Mouse (Mus musculus) neural tube, embryonic 14.5 days (tissue): Measurements from ENCODE around the gene Cyb561d2. TPM values are rescaled to one million over a fixed set of nuclear protein-coding genes. Genes with fewer than 3 reads are reported as not detected.

ENCODE experiments used
- ATAC-seq: fragments of 200-750 bp; cut with Nextera tagmentation; 2 replicates; pipeline ENCODE4 v1.8.0; 2017; ENCODE audit warnings: low read depth, mild to moderate bottlenecking, moderate TSS enrichment, moderate library complexity
- H3K27ac ChIP-seq: fragments of 300-500 bp; sonication (generic); 2 replicates; pipeline ENCODE4 v1.5.1; 2014; ENCODE audit warnings: low read depth, mild to moderate bottlenecking, control low read depth, low read length, moderate library complexity, mixed read lengths
- H3K27me3 ChIP-seq: fragments of 300-500 bp; sonication (generic); 2 replicates; pipeline ENCODE4 v1.6.1; 2014; ENCODE audit warnings: low read length; ENCODE audit not compliant: control insufficient read depth, insufficient read depth
- H3K36me3 ChIP-seq: fragments of 300-500 bp; sonication (generic); 2 replicates; pipeline ENCODE4 v1.6.1; 2014; ENCODE audit warnings: low read length, mixed read lengths; ENCODE audit not compliant: control insufficient read depth, insufficient read depth
- H3K4me1 ChIP-seq: fragments of 300-500 bp; sonication (generic); 2 replicates; pipeline ENCODE4 v1.6.1; 2014; ENCODE audit warnings: low read length; ENCODE audit not compliant: control insufficient read depth, insufficient read depth
- H3K4me2 ChIP-seq: fragments of 300-500 bp; sonication (generic); 2 replicates; pipeline ENCODE4 v1.6.1; 2014; ENCODE audit warnings: mild to moderate bottlenecking, low read depth, low read length, control low read depth
- H3K4me3 ChIP-seq: fragments of 300-500 bp; sonication (generic); 2 replicates; pipeline ENCODE4 v1.5.1; 2014; ENCODE audit warnings: low read depth, low read length, control low read depth, mixed read lengths
- H3K9ac ChIP-seq: fragments of 300-500 bp; sonication (generic); replicated peaks from 2 replicates; pipeline ENCODE4 v1.6.1; 2014; ENCODE audit warnings: low read depth, mild to moderate bottlenecking, control low read depth, low read length, mixed read lengths
- H3K9me3 ChIP-seq: fragments of 300-500 bp; sonication (generic); 2 replicates; pipeline ENCODE4 v1.6.1; 2016; ENCODE audit warnings: low read length; ENCODE audit not compliant: control insufficient read depth
- WGBS: fragments of 180-500 bp; shearing (Covaris S2); extraction: QIAGEN DNeasy Blood & Tissue Kit; methylation state at CpG from one replicate; pipeline ENCODE4 v1.1.7; 2014; 5-methylcytosine and 5-hydroxymethylcytosine counted together
- polyA plus RNA-seq: library from polyadenylated mRNA; unstranded; fragments of >200 nt; fragmentation: Nextera tagmentation; extraction: Ambion mirVana; gene quantifications from 2 replicates; pipeline ENCODE4 v1.2.1, GENCODE M21; 2014

Gene Cyb561d2
- polyA plus RNA-seq, 1 experiment from 2014 or later: 42.2 TPM

GRCm38 (mm10) chr9:107554319-107554825 is 12.4 kb upstream of the Cyb561d2 start:
- WGBS: under 1% methylated on average over 43 of the region's 53 CpGs
- H3K4me1 ChIP-seq: peaks cover 17% of the 10 kb centered on the region
- peak; percentile 93 for ATAC-seq

GRCm38 (mm10) chr9:107553541-107554318 is 11.7 kb upstream of the Cyb561d2 start:
- Histone ChIP-seq H3K9me3 (no peaks in the 10 kb centered on the region), H3K27me3 (peaks cover 24% of the 10 kb centered on the region), H3K27ac (peak overlapping the region; percentile 81), H3K36me3 (peaks cover 12% of the 10 kb centered on the region), H3K9ac (peak overlapping the region; percentile 72), H3K4me2 (peak overlapping the region; percentile 96), H3K4me3 (peak overlapping the region; percentile 72), H3K4me1 (peaks cover 17% of the 10 kb centered on the region)
- 3% methylated on average over 37 of the region's 37 CpGs for WGBS
- ATAC-seq: peak; percentile 78

More at GRCm38 (mm10) chr9:107554319-107554825, 12.4 kb upstream of the Cyb561d2 start:
- peaks cover 18% of the 10 kb centered on the region for H3K36me3 ChIP-seq
- H3K4me2 ChIP-seq: peak overlapping the region; percentile 96
- peak overlapping the region; percentile 81 for H3K27ac ChIP-seq
- peak overlapping the region; percentile 78 for H3K9ac ChIP-seq
- H3K27me3 ChIP-seq: peaks cover 24% of the 10 kb centered on the region
- H3K9me3 ChIP-seq: no peaks in the 10 kb centered on the region
- H3K4me3 ChIP-seq: peak overlapping the region; percentile 72

GRCm38 (mm10) chr9:107552690-107553393 is 10.8 kb upstream of the Cyb561d2 start:
- H3K9me3 ChIP-seq: no peaks in the 10 kb centered on the region
- H3K4me1 ChIP-seq: peaks cover 17% of the 10 kb centered on the region
- H3K36me3 ChIP-seq: peaks cover 5% of the 10 kb centered on the region; the same call in 1 of the 2 replicates
- ATAC-seq: no peak
- H3K4me3 ChIP-seq: no peak overlapping the region
- H3K27me3 ChIP-seq: peaks cover 24% of the 10 kb centered on the region
- no peak overlapping the region for H3K27ac ChIP-seq
- H3K4me2 ChIP-seq: peak overlapping the region; percentile 96
- H3K9ac ChIP-seq: no peak overlapping the region
- WGBS: 82% methylated on average over 5 of the region's 5 CpGs

DNA sequence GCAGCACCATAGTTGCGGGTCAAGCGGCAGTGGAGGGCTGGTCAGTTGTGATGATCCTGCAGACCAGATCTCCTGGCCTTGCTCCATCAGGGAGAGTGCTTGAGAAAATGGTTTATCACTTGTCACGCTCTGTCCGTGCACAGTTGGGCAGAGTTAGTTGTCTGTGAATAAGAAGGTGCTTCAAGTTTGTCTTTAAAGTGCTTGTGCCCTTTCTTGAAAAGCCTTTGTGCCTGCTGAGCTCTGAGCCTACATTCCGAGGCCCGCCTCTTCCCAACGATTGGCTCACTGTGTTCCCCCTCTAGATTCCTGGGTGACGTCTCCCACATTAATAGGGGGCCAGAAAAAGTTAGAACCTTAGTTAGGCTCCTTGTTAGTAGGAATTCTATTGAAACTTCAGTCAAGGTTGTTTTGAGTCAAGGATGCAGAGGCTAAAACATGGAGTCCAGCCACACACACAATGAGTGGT is 9.9 kb upstream of the Cyb561d2 start:
- Histone ChIP-seq H3K4me3 (peak overlapping the region; percentile 29), H3K4me1 (peaks cover 21% of the 10 kb centered on the region), H3K4me2 (peak overlapping the region; percentile 50), H3K9me3 (no peaks in the 10 kb centered on the region), H3K27ac (no peak overlapping the region), H3K36me3 (no peaks in the 10 kb centered on the region), H3K27me3 (peaks cover 24% of the 10 kb centered on the region), H3K9ac (peak overlapping the region; percentile 51)
- no peak for ATAC-seq
- WGBS: 7% methylated on average over 8 of the region's 8 CpGs

- under 1% methylated on average over 63 of the region's 63 CpGs for WGBS
- Histone ChIP-seq H3K27me3 (peaks cover 24% of the 10 kb centered on the region), H3K4me3 (peak within 1 kb of the TSS; percentile 29), H3K9ac (peak within 1 kb of the TSS; percentile 51), H3K4me2 (peak within 1 kb of the TSS; percentile 50), H3K4me1 (peaks cover 28% of the 10 kb centered on the region), H3K36me3 (no peaks in the 10 kb centered on the region), H3K27ac (no peak within 1 kb of the TSS), H3K9me3 (no peaks in the 10 kb centered on the region)
- ATAC-seq: no peak
Measured at GRCm38 (mm10) chr9:107551117-107551889, 9.3 kb upstream of the Cyb561d2 start, which contains the start of gene Rassf1. Gene Rassf1, plus strand, starts transcription at chr9:107551555.

GRCm38 (mm10) chr9:107550491-107551116 is 8.6 kb upstream of the Cyb561d2 start:
- Histone ChIP-seq H3K9ac (no peak overlapping the region), H3K9me3 (no peaks in the 10 kb centered on the region), H3K36me3 (no peaks in the 10 kb centered on the region), H3K27ac (no peak overlapping the region), H3K27me3 (peaks cover 24% of the 10 kb centered on the region), H3K4me1 (peaks cover 24% of the 10 kb centered on the region), H3K4me2 (peak overlapping the region; percentile 50; the same call in 1 of the 2 replicates), H3K4me3 (peak overlapping the region; percentile 29; the same call in 1 of the 2 replicates)
- ATAC-seq: no peak
- WGBS: 26% methylated on average over 23 of the region's 23 CpGs

GRCm38 (mm10) chr9:107549297-107550074 is 7.5 kb upstream of the Cyb561d2 start:
- no peak overlapping the region for H3K4me3 ChIP-seq
- peaks cover 7% of the 10 kb centered on the region for H3K36me3 ChIP-seq
- no peak overlapping the region for H3K9ac ChIP-seq
- peaks cover 19% of the 10 kb centered on the region for H3K4me1 ChIP-seq
- 85% methylated on average over 20 of the region's 20 CpGs for WGBS
- no peak for ATAC-seq
- H3K27me3 ChIP-seq: peaks cover 24% of the 10 kb centered on the region
- no peaks in the 10 kb centered on the region for H3K9me3 ChIP-seq
- H3K27ac ChIP-seq: no peak overlapping the region
- H3K4me2 ChIP-seq: no peak overlapping the region
